Mouse (Mus musculus) hindbrain, embryonic 16.5 days (tissue): ENCODE results near the gene Olfr826. TPM values are rescaled to one million over a fixed set of nuclear protein-coding genes. Genes with fewer than 3 reads are reported as not detected.
"Not testable (repeated sequence)": the region's sequence is repeated elsewhere in the genome, so short reads cannot be mapped to it uniquely, and the experiment has no call there.

Experiments
- ATAC-seq: fragments of 200-750 bp; cut with Nextera tagmentation; 2 replicates; pipeline ENCODE4 v1.8.0; 2017; ENCODE audit warnings: moderate TSS enrichment, moderate library complexity
- H3K27ac ChIP-seq: fragments of 300-500 bp; sonication (generic); 2 replicates; pipeline ENCODE4 v1.5.1; 2014; ENCODE audit warnings: low read depth, mild to moderate bottlenecking, control low read depth, low read length, moderate library complexity
- H3K27me3 ChIP-seq: fragments of 300-500 bp; sonication (generic); replicated peaks from 2 replicates; pipeline ENCODE4 v1.6.1; 2014; ENCODE audit warnings: low read length; ENCODE audit not compliant: control insufficient read depth, insufficient read depth
- H3K36me3 ChIP-seq: fragments of 300-500 bp; sonication (generic); 2 replicates; pipeline ENCODE4 v1.6.1; 2014; ENCODE audit warnings: mild to moderate bottlenecking, low read length, moderate library complexity, mixed read lengths; ENCODE audit not compliant: control insufficient read depth, insufficient read depth
- H3K4me1 ChIP-seq: fragments of 300-500 bp; sonication (generic); 2 replicates; pipeline ENCODE4 v1.6.1; 2014; ENCODE audit warnings: low read depth, low read length; ENCODE audit not compliant: control insufficient read depth, insufficient read depth
- H3K4me2 ChIP-seq: fragments of 300-500 bp; sonication (generic); 2 replicates; pipeline ENCODE4 v1.6.1; 2014; ENCODE audit warnings: mild to moderate bottlenecking, low read length, control low read depth, moderate library complexity
- H3K4me3 ChIP-seq: fragments of 300-500 bp; sonication (generic); 2 replicates; pipeline ENCODE4 v1.5.1; 2014; ENCODE audit warnings: mild to moderate bottlenecking, low read length, control low read depth, moderate library complexity
- H3K9ac ChIP-seq: fragments of 300-500 bp; sonication (generic); 2 replicates; pipeline ENCODE4 v1.6.1; 2014; ENCODE audit warnings: low read depth, mild to moderate bottlenecking, control low read depth, low read length, moderate library complexity
- H3K9me3 ChIP-seq: fragments of 300-500 bp; sonication (generic); 2 replicates; pipeline ENCODE4 v1.6.1; 2014; ENCODE audit warnings: mild to moderate bottlenecking, low read length, moderate library complexity; ENCODE audit not compliant: control insufficient read depth
- polyA plus RNA-seq: library from polyadenylated mRNA; unstranded; fragments of >200 nt; fragmentation: Nextera tagmentation; extraction: Ambion mirVana; gene quantifications from 2 replicates; pipeline ENCODE4 v1.2.1, GENCODE M21; 2015

The Olfr826 gene
- polyA plus RNA-seq, 1 experiment from 2014 or later = not detected

GRCm38 (mm10) chr10:130134811-130135210, 49.2 kb downstream of the Olfr826 start:
- Histone ChIP-seq H3K36me3 (no peaks in the 10 kb centered on the region), H3K9me3 (no peaks in the 10 kb centered on the region), H3K27ac (no peak overlapping the region), H3K4me3 (no peak overlapping the region), H3K4me2 (no peak overlapping the region), H3K4me1 (no peaks in the 10 kb centered on the region), H3K27me3 (no peaks in the 10 kb centered on the region), H3K9ac (no peak overlapping the region)
- ATAC-seq = no peak

GRCm38 (mm10) chr10:130129900-130130299, 54.1 kb downstream of the Olfr826 start, which contains the start of gene Olfr824:
Olfr824 (minus strand) TSS chr10:130130000.
- H3K4me1 ChIP-seq, ATAC-seq, H3K27ac ChIP-seq, H3K27me3 ChIP-seq, H3K4me3 ChIP-seq, H3K9ac ChIP-seq, H3K36me3 ChIP-seq, H3K4me2 ChIP-seq, H3K9me3 ChIP-seq: not testable (repeated sequence)

Other genes with a start within 250 kb of the Olfr826 start
- gene Olfr818, start 235.1 kb downstream of the Olfr826 start, polyA plus RNA-seq = not detected in 2 replicates
- not detected in 2 replicates for gene Olfr819, start 216.9 kb downstream of the Olfr826 start, polyA plus RNA-seq
- not detected in 2 replicates for gene Olfr247, start 208.0 kb downstream of the Olfr826 start, polyA plus RNA-seq
- not detected in 2 replicates for gene Gm10310, start 199.1 kb downstream of the Olfr826 start, polyA plus RNA-seq
- gene Olfr820, start 171.6 kb downstream of the Olfr826 start, polyA plus RNA-seq = not detected in 2 replicates
- not detected in 2 replicates for gene Olfr821, start 153.8 kb downstream of the Olfr826 start, polyA plus RNA-seq
- not detected in 2 replicates for gene Olfr822, start 113.0 kb downstream of the Olfr826 start, polyA plus RNA-seq
- gene Olfr823, start 68.8 kb downstream of the Olfr826 start, polyA plus RNA-seq = not detected in 2 replicates
- gene Olfr824, start 54.2 kb downstream of the Olfr826 start, polyA plus RNA-seq = not detected in 2 replicates
- not detected in 2 replicates for gene Olfr825, start 17.4 kb downstream of the Olfr826 start, polyA plus RNA-seq
- gene Olfr827, start 30.2 kb upstream of the Olfr826 start, polyA plus RNA-seq = not detected in 2 replicates
- gene Neurod4, start 96.1 kb upstream of the Olfr826 start, polyA plus RNA-seq = 1.5 and 1.6 TPM in 2 replicates
- gene Tespa1, start 138.7 kb upstream of the Olfr826 start, polyA plus RNA-seq = 0.09 TPM in 1 of 2 replicates, not detected in the other
- gene Vmn2r84, start 210.1 kb upstream of the Olfr826 start, polyA plus RNA-seq = 0.01 and 0.03 TPM in 2 replicates
- gene Vmn2r85, start 245.5 kb upstream of the Olfr826 start, polyA plus RNA-seq = 0.03 and 0.04 TPM in 2 replicates